In the genomic region with DNA sequence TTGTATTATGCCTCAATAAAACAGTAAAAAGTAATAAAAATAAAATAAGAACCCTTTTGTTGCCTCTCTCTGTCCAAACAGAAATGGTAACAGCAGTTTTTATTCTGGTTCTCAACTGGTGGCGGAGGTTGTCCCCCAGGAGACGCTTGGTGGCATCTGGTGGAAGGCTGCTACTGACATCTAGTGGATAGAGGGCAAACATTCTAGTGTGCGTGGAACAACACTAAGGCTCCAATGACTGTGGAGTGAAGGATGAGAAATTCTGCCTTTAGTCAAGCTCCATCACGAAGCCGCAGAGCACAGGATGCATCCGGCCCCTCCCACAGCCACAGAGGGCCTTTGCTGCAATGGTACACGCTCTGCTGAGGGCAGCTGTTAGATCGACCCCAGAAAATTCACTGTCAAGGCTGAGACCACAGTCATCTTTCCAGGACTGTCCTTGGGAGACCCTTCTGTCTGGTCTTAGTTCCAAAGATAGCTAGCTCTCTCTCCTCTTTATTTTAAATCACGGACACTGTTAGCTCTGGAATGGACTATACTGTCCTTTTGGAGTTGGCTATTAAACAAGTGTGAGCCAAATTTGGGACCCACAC, we compare ENCODE assay signal across 8 mouse cellular contexts. TPM values are rescaled to one million over a fixed set of nuclear protein-coding genes. Genes with fewer than 3 reads are reported as not detected.
DNase-seq lines count a peak whose midpoint lies in the region; ATAC-seq lines count a peak whose summit lies in the region.

No protein-coding gene starts in this region.

- no peak overlapping the region for H3K27ac ChIP-seq in embryonic facial prominence, embryonic 13.5 days
- no peak overlapping the region for H3K27ac ChIP-seq in lung, embryonic 16.5 days (ENCODE audit: low read length)

- H3K9ac ChIP-seq in embryonic facial prominence, embryonic 13.5 days = no peak overlapping the region; the same call in 1 of the 2 replicates
- no peak overlapping the region for H3K9ac ChIP-seq in lung, embryonic 16.5 days (ENCODE audit: low read length)

- no peaks in the 10 kb centered on the region for H3K4me1 ChIP-seq in embryonic facial prominence, embryonic 13.5 days
- H3K4me1 ChIP-seq in lung, embryonic 16.5 days (replicated peaks; ENCODE audit: control insufficient read depth, insufficient read depth, low read length) = peaks cover 7% of the 10 kb centered on the region

- no peaks in the 10 kb centered on the region for H3K9me3 ChIP-seq in embryonic facial prominence, embryonic 13.5 days
- no peaks in the 10 kb centered on the region for H3K9me3 ChIP-seq in lung, embryonic 16.5 days (ENCODE audit: control insufficient read depth, low read length)

- peak; percentile 73 for DNase-seq in ES-CJ7 (ENCODE audit: low read depth, low spot score)
- DNase-seq in adrenal gland, postnatal 25 days = peak; percentile 24
- peak; percentile 16 to 35 for DNase-seq in heart, postnatal 36 days
- DNase-seq in layer of hippocampus, adult 11-12 months (ENCODE audit: low spot score) = peak; percentile 61
- peak; percentile 72 for DNase-seq in retina, postnatal 1 day

- no peaks in the 10 kb centered on the region for H3K27me3 ChIP-seq in embryonic facial prominence, embryonic 13.5 days
- H3K27me3 ChIP-seq in lung, embryonic 16.5 days (ENCODE audit: control insufficient read depth, insufficient read depth, low read depth, low read length) = no peaks in the 10 kb centered on the region

- H3K36me3 ChIP-seq in embryonic facial prominence, embryonic 13.5 days = no peaks in the 10 kb centered on the region
- H3K36me3 ChIP-seq in lung, embryonic 16.5 days (ENCODE audit: control insufficient read depth, insufficient read depth, low read length) = no peaks in the 10 kb centered on the region

- no peak overlapping the region for H3K4me2 ChIP-seq in embryonic facial prominence, embryonic 13.5 days
- H3K4me2 ChIP-seq in lung, embryonic 16.5 days (ENCODE audit: low read depth, low read length) = no peak overlapping the region

- 0 out of 2 replicates have a peak, but pooled peaks have one; percentile 63 for ATAC-seq in embryonic facial prominence, embryonic 13.5 days (ENCODE audit: insufficient number of reproducible peaks, insufficient read depth, low FRiP score, low TSS enrichment, low read depth)
- peak; percentile 61; the same call in 1 of the 2 replicates for ATAC-seq in lung, embryonic 16.5 days (ENCODE audit: low read depth)
- no peak for ATAC-seq in erythroid progenitor cell, adult 5-6 weeks (replicated peaks; ENCODE audit: low FRiP score, poor library complexity, severe bottlenecking)

- intact Hi-C loops in heart, postnatal 36 days (cut with DNase I) = loop anchor here (5.0 kb wide), 4 partner anchors 60 to 245 kb away; no protein-coding TSS in a partner anchor

- H3K4me3 ChIP-seq in embryonic facial prominence, embryonic 13.5 days = no peak overlapping the region
- H3K4me3 ChIP-seq in lung, embryonic 16.5 days (ENCODE audit: low read length) = no peak overlapping the region

- 17% methylated on average over 9 of the region's 9 CpGs for WGBS in embryonic facial prominence, embryonic 13.5 days
- 18% methylated on average over 9 of the region's 9 CpGs for WGBS in lung, embryonic 16.5 days

RNA-seq across cellular contexts. Expression of gene Olfr9, which starts 11.6 kb away (rescaled TPM):
- not detected in 2 replicates for total RNA-seq in adrenal gland, postnatal 25 days (2021)
- not detected in 2 replicates for polyA plus RNA-seq in embryonic facial prominence, embryonic 13.5 days (2015; fragmentation: Nextera tagmentation; extraction: Ambion mirVana)
- total RNA-seq in heart, postnatal 36 days (2021) = not detected
- not detected in 2 replicates for polyA plus RNA-seq in lung, embryonic 16.5 days (2015; fragmentation: Nextera tagmentation; extraction: Ambion mirVana)
- not detected in 2 replicates for total RNA-seq in erythroid progenitor cell, adult 5-6 weeks (2015; ENCODE audit: low replicate concordance)
- total RNA-seq in erythroid progenitor cell, adult 5-6 weeks (2017; ENCODE audit: low replicate concordance) = not detected in 2 replicates

RNA-seq across cellular contexts. Expression of gene Mettl7b, which starts 16.8 kb away (rescaled TPM):
- 5.7 TPM in 1 of 2 replicates, not detected in the other for total RNA-seq in adrenal gland, postnatal 25 days (2021)
- 0.22 TPM in 1 of 2 replicates, not detected in the other for polyA plus RNA-seq in embryonic facial prominence, embryonic 13.5 days (2015; fragmentation: Nextera tagmentation; extraction: Ambion mirVana)
- total RNA-seq in heart, postnatal 36 days (2021) = not detected
- polyA plus RNA-seq in lung, embryonic 16.5 days (2015; fragmentation: Nextera tagmentation; extraction: Ambion mirVana) = 0.20 and 0.23 TPM in 2 replicates
- total RNA-seq in erythroid progenitor cell, adult 5-6 weeks (2015; ENCODE audit: low replicate concordance) = not detected in 2 replicates
- total RNA-seq in erythroid progenitor cell, adult 5-6 weeks (2017; ENCODE audit: low replicate concordance) = not detected in 2 replicates

RNA-seq across cellular contexts. Expression of gene Olfr763, which starts 33.0 kb away (rescaled TPM):
- total RNA-seq in adrenal gland, postnatal 25 days (2021) = not detected in 2 replicates
- not detected in 2 replicates for polyA plus RNA-seq in embryonic facial prominence, embryonic 13.5 days (2015; fragmentation: Nextera tagmentation; extraction: Ambion mirVana)
- not detected for total RNA-seq in heart, postnatal 36 days (2021)
- polyA plus RNA-seq in lung, embryonic 16.5 days (2015; fragmentation: Nextera tagmentation; extraction: Ambion mirVana) = not detected in 2 replicates
- total RNA-seq in erythroid progenitor cell, adult 5-6 weeks (2015; ENCODE audit: low replicate concordance) = not detected in 2 replicates
- total RNA-seq in erythroid progenitor cell, adult 5-6 weeks (2017; ENCODE audit: low replicate concordance) = not detected in 2 replicates

RNA-seq across cellular contexts. Expression of gene Itga7, which starts 44.0 kb away (rescaled TPM):
- 9.6 and 10.2 TPM in 2 replicates for total RNA-seq in adrenal gland, postnatal 25 days (2021)
- 1.2 and 2.0 TPM in 2 replicates for polyA plus RNA-seq in embryonic facial prominence, embryonic 13.5 days (2015; fragmentation: Nextera tagmentation; extraction: Ambion mirVana)
- 100 to 1,000 TPM; 160 to 167 TPM for total RNA-seq in heart, postnatal 36 days (2021)
- 8.5 and 12.2 TPM in 2 replicates for polyA plus RNA-seq in lung, embryonic 16.5 days (2015; fragmentation: Nextera tagmentation; extraction: Ambion mirVana)
- not detected in 2 replicates for total RNA-seq in erythroid progenitor cell, adult 5-6 weeks (2015; ENCODE audit: low replicate concordance)
- total RNA-seq in erythroid progenitor cell, adult 5-6 weeks (2017; ENCODE audit: low replicate concordance) = not detected in 2 replicates

RNA-seq across cellular contexts. Expression of gene Bloc1s1, which starts 53.8 kb away (rescaled TPM):
- 189 and 195 TPM in 2 replicates for total RNA-seq in adrenal gland, postnatal 25 days (2021)
- 206 and 216 TPM in 2 replicates for polyA plus RNA-seq in embryonic facial prominence, embryonic 13.5 days (2015; fragmentation: Nextera tagmentation; extraction: Ambion mirVana)
- 100 to 1,000 TPM; 184 to 206 TPM for total RNA-seq in heart, postnatal 36 days (2021)
- 213 and 216 TPM in 2 replicates for polyA plus RNA-seq in lung, embryonic 16.5 days (2015; fragmentation: Nextera tagmentation; extraction: Ambion mirVana)
- 49.0 and 51.2 TPM in 2 replicates for total RNA-seq in erythroid progenitor cell, adult 5-6 weeks (2015; ENCODE audit: low replicate concordance)
- 15.5 and 37.2 TPM in 2 replicates for total RNA-seq in erythroid progenitor cell, adult 5-6 weeks (2017; ENCODE audit: low replicate concordance)
